In genomic region chr11:20831600-20832137, GRCm38 (mm10) we compare ENCODE assay signal across 8 mouse cellular contexts. TPM values are rescaled to one million over a fixed set of nuclear protein-coding genes. Genes with fewer than 3 reads are reported as not detected.
DNase-seq lines count a peak whose midpoint lies in the region; ATAC-seq and TF ChIP-seq lines count a peak whose summit lies in the region.

No protein-coding gene starts in this region.

- peak overlapping the region; percentile 90 for H3K4me2 ChIP-seq in forebrain, embryonic 12.5 days
- H3K4me2 ChIP-seq in intestine, postnatal 0 days (replicated peaks; ENCODE audit: low read depth) = peak overlapping the region; percentile 85
- H3K4me2 ChIP-seq in lung, embryonic 15.5 days = peak overlapping the region; percentile 77

- no peak for ATAC-seq in forebrain, embryonic 12.5 days (ENCODE audit: low FRiP score)
- peak; percentile 71 for ATAC-seq in intestine, postnatal 0 days
- peak; percentile 34 for ATAC-seq in lung, embryonic 15.5 days (ENCODE audit: borderline replicate concordance, extremely low read depth, low FRiP score, low TSS enrichment)

- peak overlapping the region; percentile 94 for H3K9ac ChIP-seq in forebrain, embryonic 12.5 days
- peak overlapping the region; percentile 96 for H3K9ac ChIP-seq in intestine, postnatal 0 days (ENCODE audit: low read depth, low read length)
- H3K9ac ChIP-seq in lung, embryonic 15.5 days = peak overlapping the region; percentile 94

- H3K9me3 ChIP-seq in forebrain, embryonic 12.5 days = no peaks in the 10 kb centered on the region
- no peaks in the 10 kb centered on the region for H3K9me3 ChIP-seq in intestine, postnatal 0 days (ENCODE audit: control insufficient read depth)
- H3K9me3 ChIP-seq in lung, embryonic 15.5 days = no peaks in the 10 kb centered on the region

- no peak for DNase-seq in layer of hippocampus, adult 2 months (ENCODE audit: low spot score in 2 of 2)
- no peak for DNase-seq in layer of hippocampus, adult 9-10 months (ENCODE audit: low spot score)
- peak; percentile 56 for DNase-seq in brain, adult 2 months (ENCODE audit: low read depth, low spot score)
- peak; percentile 57 for DNase-seq in retina, postnatal 1 day
- DNase-seq in T-cell, adult 2 months (ENCODE audit: low spot score) = no peak

- no peak for TF ChIP-seq CTCF in layer of hippocampus, adult 2 months (conservative IDR thresholded peaks at IDR 0.05)
- TF ChIP-seq CTCF in intestine, postnatal 0 days (IDR thresholded peaks at IDR 0.05; ENCODE audit: low read depth) = no peak

- H3K27me3 ChIP-seq in forebrain, embryonic 12.5 days = peaks cover 3% of the 10 kb centered on the region; the same call in 1 of the 2 replicates
- H3K27me3 ChIP-seq in intestine, postnatal 0 days (replicated peaks; ENCODE audit: control insufficient read depth, insufficient read depth, low read length) = no peaks in the 10 kb centered on the region
- no peaks in the 10 kb centered on the region for H3K27me3 ChIP-seq in lung, embryonic 15.5 days

- H3K4me1 ChIP-seq in forebrain, embryonic 12.5 days = peaks cover 29% of the 10 kb centered on the region
- peaks cover 3% of the 10 kb centered on the region; the same call in 1 of the 2 replicates for H3K4me1 ChIP-seq in intestine, postnatal 0 days (replicated peaks; ENCODE audit: control insufficient read depth, insufficient read depth, low read length)
- peaks cover 21% of the 10 kb centered on the region for H3K4me1 ChIP-seq in lung, embryonic 15.5 days

- WGBS in forebrain, embryonic 12.5 days = 12% methylated on average over 11 of the region's 11 CpGs
- 12% methylated on average over 11 of the region's 11 CpGs for WGBS in intestine, postnatal 0 days
- 16% methylated on average over 11 of the region's 11 CpGs for WGBS in lung, embryonic 15.5 days

- H3K36me3 ChIP-seq in forebrain, embryonic 12.5 days (replicated peaks) = peaks cover 16% of the 10 kb centered on the region
- peaks cover 8% of the 10 kb centered on the region; the same call in 1 of the 2 replicates for H3K36me3 ChIP-seq in intestine, postnatal 0 days (ENCODE audit: control insufficient read depth, insufficient read depth)
- peaks cover 16% of the 10 kb centered on the region for H3K36me3 ChIP-seq in lung, embryonic 15.5 days

- peak overlapping the region; percentile 98 for H3K27ac ChIP-seq in layer of hippocampus, adult 2 months
- H3K27ac ChIP-seq in forebrain, embryonic 12.5 days = no peak overlapping the region
- H3K27ac ChIP-seq in intestine, postnatal 0 days (ENCODE audit: low read depth, low read length) = peak overlapping the region; percentile 98
- peak overlapping the region; percentile 94; the same call in 1 of the 2 replicates for H3K27ac ChIP-seq in lung, embryonic 15.5 days

- H3K4me3 ChIP-seq in layer of hippocampus, adult 2 months = peak overlapping the region; percentile 86
- H3K4me3 ChIP-seq in forebrain, embryonic 12.5 days (replicated peaks) = peak overlapping the region; percentile 90
- peak overlapping the region; percentile 95 for H3K4me3 ChIP-seq in intestine, postnatal 0 days (ENCODE audit: low read depth, low read length)
- peak overlapping the region; percentile 91 for H3K4me3 ChIP-seq in lung, embryonic 15.5 days

RNA-seq across cellular contexts. Expression of gene Lgalsl, which starts 0.8 kb away (rescaled TPM):
- total RNA-seq in layer of hippocampus, adult 2 months (2021) = 10 to 100 TPM; 75.8 to 76.3 TPM
- 40.5 and 40.6 TPM in 2 replicates for polyA plus RNA-seq in forebrain, embryonic 12.5 days (2016; fragmentation: Nextera tagmentation; extraction: Ambion mirVana)
- polyA plus RNA-seq in intestine, postnatal 0 days (2015; fragmentation: Nextera tagmentation; extraction: Ambion mirVana) = 16.5 and 16.7 TPM in 2 replicates
- polyA plus RNA-seq in lung, embryonic 15.5 days (2015; fragmentation: Nextera tagmentation; extraction: Ambion mirVana) = 52.3 and 54.4 TPM in 2 replicates

Comparison
In these comparisons a context has a peak if more than half of its experiments do, and no peak if none do; other contexts are left out.
1. DNase-seq: peak in brain, adult 2 months (single experiment) and retina, postnatal 1 day (single experiment); none in layer of hippocampus, adult 2 months (0 of 2), layer of hippocampus, adult 9-10 months (single experiment) and T-cell, adult 2 months (single experiment).
2. Peak in every context shown above with its lines, with median percentiles within 50 percentile points of each other: H3K4me3 ChIP-seq, H3K4me2 ChIP-seq and H3K9ac ChIP-seq.